ENCODE assay signal across 8 mouse cellular contexts in genomic region chr14:17405551-17406336, GRCm38 (mm10).
DNase-seq lines count a peak whose midpoint lies in the region; ATAC-seq and TF ChIP-seq lines count a peak whose summit lies in the region.

No protein-coding gene starts in this region.

- intact Hi-C loops in heart, adult 2 months (cut with DNase I), result loop anchor here (2.0 to 5.0 kb wide), 3 partner anchors 252 to 971 kb away; no protein-coding TSS in a partner anchor
- intact Hi-C loops in gastrocnemius, postnatal 14 days (cut with DNase I; ENCODE audit: low total_unique reads), result no loop called here

- no peak overlapping the region for H3K27ac ChIP-seq in heart, adult 2 months
- no peak overlapping the region for H3K27ac ChIP-seq in heart, embryonic 11.5 days (ENCODE audit: low read depth, low read length)
- no peak overlapping the region for H3K27ac ChIP-seq in CH12.LX (ENCODE audit: insufficient read depth, low read depth)
- H3K27ac ChIP-seq in cerebellum, adult 2 months (ENCODE audit: insufficient read depth, low read length), result no peak overlapping the region
- no peak overlapping the region for H3K27ac ChIP-seq in layer of hippocampus, adult 2 months

- dilution Hi-C loops in CH12.LX (cut with MboI; ENCODE audit: extremely low pct_ligation_motif_present, extremely low pct_unique_long_range_greater_than_20kb, low sequenced_read_pairs), result no loop called here

- TF ChIP-seq EP300 in heart, adult 2 months (IDR thresholded peaks at IDR 0.05; ENCODE audit: insufficient read depth, low read depth, low read length), result no peak
- TF ChIP-seq EP300 in CH12.LX (IDR thresholded peaks at IDR 0.05; ENCODE audit: low read length), result no peak

- H3K4me1 ChIP-seq in heart, adult 2 months (ENCODE audit: control insufficient read depth, insufficient read depth, low read length), result no peaks in the 10 kb centered on the region; the same call in none of the 2 replicates
- H3K4me1 ChIP-seq in heart, embryonic 11.5 days (ENCODE audit: control insufficient read depth, insufficient read depth, low read length), result no peaks in the 10 kb centered on the region
- H3K4me1 ChIP-seq in CH12.LX (ENCODE audit: control insufficient read depth in 1 of 2, insufficient read depth in 2 of 2), result peaks cover 11 to 29% of the 10 kb centered on the region in 2 experiments; a peak in 3 of 4 replicates
- no peaks in the 10 kb centered on the region for H3K4me1 ChIP-seq in cerebellum, adult 2 months (ENCODE audit: control insufficient read depth, insufficient read depth, low read length)

- DNase-seq in heart, adult 2 months, result peak; percentile 23 to 45
- DNase-seq in CH12.LX (ENCODE audit: extremely low read depth), result peak; percentile 60
- peak; percentile 31 to 52 for DNase-seq in cerebellum, adult 2 months
- DNase-seq in gastrocnemius, postnatal 14 days, result peak; percentile 10
- DNase-seq in layer of hippocampus, adult 2 months (ENCODE audit: low spot score in 2 of 2), result peak; percentile 24 to 59
- peak; percentile 58 for DNase-seq in mesoderm, embryonic 11.5 days (ENCODE audit: low read depth, low spot score)
- DNase-seq in splenic B cell, adult 2 months (ENCODE audit: low read depth, low spot score), result peak; percentile 65

- no peak overlapping the region for H3K9ac ChIP-seq in heart, adult 2 months (ENCODE audit: low read depth, low read length)
- no peak overlapping the region for H3K9ac ChIP-seq in heart, embryonic 11.5 days (ENCODE audit: low read depth, low read length)
- H3K9ac ChIP-seq in CH12.LX (ENCODE audit: insufficient read depth, low read depth), result no peak overlapping the region

- no peaks in the 10 kb centered on the region for H3K36me3 ChIP-seq in heart, adult 2 months (ENCODE audit: control insufficient read depth, insufficient read depth, low read length)
- no peaks in the 10 kb centered on the region for H3K36me3 ChIP-seq in heart, embryonic 11.5 days (ENCODE audit: control insufficient read depth, insufficient read depth, low read length)
- H3K36me3 ChIP-seq in CH12.LX (replicated peaks in 1 of 2; ENCODE audit: control insufficient read depth in 1 of 2, insufficient read depth in 1 of 2, low read length in 1 of 2), result no peaks in the 10 kb centered on the region
- no peaks in the 10 kb centered on the region for H3K36me3 ChIP-seq in splenic B cell, adult 2 months (ENCODE audit: control insufficient read depth, insufficient read depth, low read length, poor library complexity, severe bottlenecking)

- no peak for ATAC-seq in heart, embryonic 11.5 days (replicated peaks; ENCODE audit: insufficient number of reproducible peaks, low FRiP score, low TSS enrichment)

- no peaks in the 10 kb centered on the region for H3K79me2 ChIP-seq in heart, adult 2 months (replicated peaks; ENCODE audit: control insufficient read depth, insufficient read depth, low read length)
- H3K79me2 ChIP-seq in CH12.LX (replicated peaks; ENCODE audit: control insufficient read depth, extremely low read depth, insufficient read depth, poor library complexity, severe bottlenecking), result no peaks in the 10 kb centered on the region

- TF ChIP-seq RAD21 in CH12.LX (IDR thresholded peaks at IDR 0.05; ENCODE audit: low read depth, low read length), result peak; percentile 61

- WGBS in heart, adult 2 months, result 74% methylated on average over 2 of the region's 2 CpGs
- WGBS in heart, embryonic 11.5 days (ENCODE audit: insufficient replicate concordance), result 64% methylated on average over 2 of the region's 2 CpGs
- 72% methylated on average over 2 of the region's 2 CpGs for WGBS in cerebellum, adult 2 months

- H3K9me3 ChIP-seq in heart, embryonic 11.5 days (replicated peaks; ENCODE audit: control insufficient read depth, low read length), result no peaks in the 10 kb centered on the region
- no peaks in the 10 kb centered on the region for H3K9me3 ChIP-seq in CH12.LX (replicated peaks; ENCODE audit: low read length)

- no peak overlapping the region for H3K4me3 ChIP-seq in heart, adult 2 months
- H3K4me3 ChIP-seq in heart, embryonic 11.5 days (ENCODE audit: low read depth, low read length), result no peak overlapping the region
- H3K4me3 ChIP-seq in CH12.LX (replicated peaks in 1 of 3; ENCODE audit: low read depth in 2 of 3, low read length in 2 of 3, poor library complexity in 1 of 3), result no peak overlapping the region
- no peak overlapping the region for H3K4me3 ChIP-seq in cerebellum, adult 2 months (replicated peaks; ENCODE audit: insufficient read depth, low read depth, low read length)
- no peak overlapping the region for H3K4me3 ChIP-seq in layer of hippocampus, adult 2 months

- in situ Hi-C loops in CH12.LX (cut with MboI; ENCODE audit: low pct_ligation_motif_present, low pct_unique_long_range_greater_than_20kb, low sequenced_read_pairs), result loop anchor here (5.0 to 25.0 kb wide), 3 partner anchors 232 to 772 kb away; no protein-coding TSS in a partner anchor

- no peaks in the 10 kb centered on the region for H3K27me3 ChIP-seq in heart, adult 2 months (ENCODE audit: control insufficient read depth, insufficient read depth, low read length)
- H3K27me3 ChIP-seq in heart, embryonic 11.5 days (ENCODE audit: control insufficient read depth, insufficient read depth, low read length), result no peaks in the 10 kb centered on the region
- H3K27me3 ChIP-seq in CH12.LX (replicated peaks), result no peaks in the 10 kb centered on the region
- H3K27me3 ChIP-seq in cerebellum, adult 2 months (ENCODE audit: control insufficient read depth, insufficient read depth, low read length), result no peaks in the 10 kb centered on the region
- no peaks in the 10 kb centered on the region for H3K27me3 ChIP-seq in splenic B cell, adult 2 months (ENCODE audit: control insufficient read depth, insufficient read depth, low read length, poor library complexity, severe bottlenecking)

- TF ChIP-seq POLR2A in heart, adult 2 months (IDR thresholded peaks at IDR 0.05; ENCODE audit: insufficient read depth, low read depth, low read length), result no peak
- TF ChIP-seq POLR2A in CH12.LX (IDR thresholded peaks at IDR 0.05; ENCODE audit: low read depth, low read length), result no peak
- no peak for TF ChIP-seq POLR2A in cerebellum, adult 2 months (IDR thresholded peaks at IDR 0.05; ENCODE audit: borderline replicate concordance, insufficient read depth, low read length)

- peak; percentile 83 for TF ChIP-seq CTCF in heart, adult 2 months (IDR thresholded peaks at IDR 0.05)
- TF ChIP-seq CTCF in CH12.LX (conservative IDR thresholded peaks at IDR 0.05 in 1 of 2, IDR thresholded peaks at IDR 0.05 in 1 of 2; ENCODE audit: low read depth in 2 of 2, low read length in 2 of 2), result peak; percentile 27 to 72; a peak in 3 of 4 replicates
- peak; percentile 80 for TF ChIP-seq CTCF in cerebellum, adult 2 months (IDR thresholded peaks at IDR 0.05; ENCODE audit: borderline replicate concordance, insufficient read depth, low read depth, low read length)
- TF ChIP-seq CTCF in layer of hippocampus, adult 2 months (conservative IDR thresholded peaks at IDR 0.05), result peak; percentile 87

- H3K4me2 ChIP-seq in heart, embryonic 11.5 days, result no peak overlapping the region
- no peak overlapping the region for H3K4me2 ChIP-seq in CH12.LX (ENCODE audit: insufficient read depth, low read depth, poor library complexity, severe bottlenecking)

TF ChIP-seq in CH12.LX, 34 proteins besides CTCF, POLR2A, EP300 and RAD21:
- TF ChIP-seq PAX5 (IDR thresholded peaks at IDR 0.05; ENCODE audit: low read length) (no peak), SMC3 (IDR thresholded peaks at IDR 0.05; ENCODE audit: low read depth, low read length) (peak; percentile 63), ZKSCAN1 (IDR thresholded peaks at IDR 0.05; ENCODE audit: borderline replicate concordance, low read depth, low read length) (peak; percentile 34; the same call in 1 of the 2 replicates)
TF ChIP-seq in CH12.LX: peak in this region for 2.

Comparison
In these comparisons a context has a peak if more than half of its experiments do, and no peak if none do; other contexts are left out.
1. DNase-seq: peak in every context shown above with its lines; median percentile 65 in splenic B cell, adult 2 months; 60 in CH12.LX; 58 in mesoderm, embryonic 11.5 days; 42 in cerebellum, adult 2 months; 42 in layer of hippocampus, adult 2 months; 34 in heart, adult 2 months; 10 in gastrocnemius, postnatal 14 days.